In genomic region chr2:51736452-51736851, GRCm38 (mm10) we compare ENCODE assay signal across 22 mouse cellular contexts.
DNase-seq lines count a peak whose midpoint lies in the region; ATAC-seq and TF ChIP-seq lines count a peak whose summit lies in the region.
"Had no signal": no experiment of that assay in that cellular context is flagged by ENCODE, and none has a peak within 500 bp of the region (broad histone marks: within the 10 kb centered on the region; RNA-seq: fewer than 3 reads in every experiment).

No protein-coding gene starts in this region.

- peaks cover 2% of the 10 kb centered on the region; the same call in 1 of the 2 replicates for H3K27me3 ChIP-seq in limb, embryonic 12.5 days
- no peaks in the 10 kb centered on the region for H3K27me3 ChIP-seq in limb, embryonic 10.5 days (ENCODE audit: low read depth, poor library complexity, severe bottlenecking)
- H3K27me3 ChIP-seq in limb, embryonic 14.5 days (ENCODE audit: control insufficient read depth, insufficient read depth, low read length): no peaks in the 10 kb centered on the region
- H3K27me3 ChIP-seq: embryonic facial prominence, embryonic 12.5 days; forebrain, embryonic 12.5 days; heart, embryonic 13.5 days; hindbrain, embryonic 15.5 days had no signal

- DNase-seq in limb, embryonic 10.5 days (ENCODE audit: low spot score): no peak
- DNase-seq in 3T3-L1 (ENCODE audit: low read depth, low spot score) (peak; percentile 12), NIH3T3 (ENCODE audit: low read depth) (peak; percentile 37)
- no peak for DNase-seq in limb, embryonic 14.5 days (ENCODE audit: low spot score)
- no peak for DNase-seq in c-Kit-positive CD71-positive TER-119-positive erythroid progenitor cells, embryonic 14.5 days (ENCODE audit: low spot score)
- DNase-seq: adrenal gland, postnatal 14 days; B cell, adult 2 months; cerebellum, adult 2 months; cerebellum, postnatal 14 days; embryo, embryonic 11 days; gastrocnemius, adult 2 months; gastrocnemius, postnatal 36 days; heart, adult 11 months; heart, postnatal 36 days had no signal

- H3K27ac ChIP-seq in limb, embryonic 12.5 days: peak overlapping the region; percentile 62
- no peak overlapping the region for H3K27ac ChIP-seq in limb, embryonic 10.5 days
- H3K27ac ChIP-seq in limb, embryonic 14.5 days (replicated peaks; ENCODE audit: low read depth, low read length): peak overlapping the region; percentile 29; the same call in 1 of the 2 replicates
- H3K27ac ChIP-seq: embryonic facial prominence, embryonic 12.5 days; forebrain, embryonic 12.5 days; gastrocnemius, adult 2 months; heart, embryonic 13.5 days; hindbrain, embryonic 15.5 days had no signal

- no peak overlapping the region for H3K4me3 ChIP-seq in limb, embryonic 12.5 days (replicated peaks)
- H3K4me3 ChIP-seq in limb, embryonic 10.5 days: no peak overlapping the region
- H3K4me3 ChIP-seq in limb, embryonic 14.5 days (replicated peaks; ENCODE audit: low read length): no peak overlapping the region
- H3K4me3 ChIP-seq: embryonic facial prominence, embryonic 12.5 days; forebrain, embryonic 12.5 days; gastrocnemius, adult 2 months; heart, embryonic 13.5 days; hindbrain, embryonic 15.5 days had no signal

- 54% methylated on average over 4 of the region's 4 CpGs for WGBS in limb, embryonic 12.5 days
- WGBS in limb, embryonic 10.5 days: 88% methylated on average over 4 of the region's 4 CpGs
- WGBS in limb, embryonic 14.5 days: 21% methylated on average over 4 of the region's 4 CpGs

- H3K9me3 ChIP-seq in limb, embryonic 12.5 days: no peaks in the 10 kb centered on the region
- H3K9me3 ChIP-seq in limb, embryonic 10.5 days (replicated peaks): no peaks in the 10 kb centered on the region
- no peaks in the 10 kb centered on the region for H3K9me3 ChIP-seq in limb, embryonic 14.5 days (ENCODE audit: control insufficient read depth, low read length)
- H3K9me3 ChIP-seq: embryonic facial prominence, embryonic 12.5 days; forebrain, embryonic 12.5 days; heart, embryonic 13.5 days; hindbrain, embryonic 15.5 days had no signal

- H3K9ac ChIP-seq in limb, embryonic 12.5 days (replicated peaks): no peak overlapping the region
- H3K9ac ChIP-seq in limb, embryonic 14.5 days (ENCODE audit: low read depth, low read length, severe bottlenecking): no peak overlapping the region
- H3K9ac ChIP-seq: embryonic facial prominence, embryonic 12.5 days; forebrain, embryonic 12.5 days; heart, embryonic 13.5 days; hindbrain, embryonic 15.5 days had no signal

- no peak for TF ChIP-seq POLR2A in limb, embryonic 14.5 days (IDR thresholded peaks at IDR 0.05; ENCODE audit: borderline replicate concordance, extremely low read depth, insufficient read depth, insufficient read length)

- H3K4me1 ChIP-seq in limb, embryonic 12.5 days (replicated peaks): peaks cover 30% of the 10 kb centered on the region
- H3K4me1 ChIP-seq in limb, embryonic 10.5 days: peaks cover 29% of the 10 kb centered on the region
- peaks cover 36% of the 10 kb centered on the region for H3K4me1 ChIP-seq in limb, embryonic 14.5 days (ENCODE audit: control insufficient read depth, insufficient read depth, low read length)
- H3K4me1 ChIP-seq: hindbrain, embryonic 15.5 days had no signal

- no peaks in the 10 kb centered on the region for H3K36me3 ChIP-seq in limb, embryonic 12.5 days
- H3K36me3 ChIP-seq in limb, embryonic 10.5 days: no peaks in the 10 kb centered on the region
- no peaks in the 10 kb centered on the region for H3K36me3 ChIP-seq in limb, embryonic 14.5 days (ENCODE audit: control insufficient read depth, insufficient read depth, low read length)
- H3K36me3 ChIP-seq: embryonic facial prominence, embryonic 12.5 days; forebrain, embryonic 12.5 days; G1E; heart, embryonic 13.5 days; hindbrain, embryonic 15.5 days had no signal

- no peak for ATAC-seq in limb, embryonic 12.5 days (ENCODE audit: insufficient number of reproducible peaks, insufficient read depth, low FRiP score, low TSS enrichment, low read depth)
- ATAC-seq in limb, embryonic 14.5 days (ENCODE audit: low FRiP score, low read depth): 0 out of 2 replicates have a peak, but pooled peaks have one; percentile 39
- ATAC-seq: activated CD4-positive, CD25-positive, alpha-beta regulatory T cell, adult 4 months; CD4-positive, CD25-positive, alpha-beta regulatory T cell, adult 4 months had no signal

- no peak overlapping the region for H3K4me2 ChIP-seq in limb, embryonic 12.5 days
- no peak overlapping the region for H3K4me2 ChIP-seq in limb, embryonic 14.5 days (replicated peaks; ENCODE audit: low read depth, low read length, severe bottlenecking)
- H3K4me2 ChIP-seq: embryonic facial prominence, embryonic 12.5 days; forebrain, embryonic 12.5 days; heart, embryonic 13.5 days; hindbrain, embryonic 15.5 days had no signal

Comparison
In these comparisons a context has a peak if more than half of its experiments do, and no peak if none do; other contexts are left out.
1. DNase-seq: peak in 3T3-L1 (single experiment) and NIH3T3 (single experiment); none in limb, embryonic 10.5 days (single experiment), limb, embryonic 14.5 days (single experiment) and c-Kit-positive CD71-positive TER-119-positive erythroid progenitor cells, embryonic 14.5 days (single experiment).